Mouse (Mus musculus): Measurements from ENCODE around the gene Got2. TPM values are rescaled to one million over a fixed set of nuclear protein-coding genes. Genes with fewer than 3 reads are reported as not detected.
A peak's percentile ranks its signal among the peaks of the same experiment; 100 is the strongest.

Got2 gene
- total RNA-seq (2014; fragmentation: Nextera tagmentation) (209 and 215 TPM in 2 replicates), total RNA-seq (2017) (106 and 141 TPM in 2 replicates)

- peak; percentile 94 for ATAC-seq (replicated peaks; ENCODE audit: low FRiP score, low TSS enrichment, poor library complexity, severe bottlenecking)
Measured at GRCm38 (mm10) chr8:95888285-95889136, at the start of gene Got2. Got2 (minus strand) TSS chr8:95888547.

- no peak for ATAC-seq (replicated peaks; ENCODE audit: low FRiP score, low TSS enrichment, poor library complexity, severe bottlenecking)
Measured at GRCm38 (mm10) chr8:95932841-95933240, 44.5 kb upstream of the Got2 start.

- no peak for ATAC-seq (replicated peaks; ENCODE audit: low FRiP score, low TSS enrichment, poor library complexity, severe bottlenecking)
Measured at GRCm38 (mm10) chr8:95929821-95930220, 41.5 kb upstream of the Got2 start.

GRCm38 (mm10) chr8:95916106-95916505, 27.8 kb upstream of the Got2 start:
- ATAC-seq (replicated peaks; ENCODE audit: low FRiP score, low TSS enrichment, poor library complexity, severe bottlenecking), result peak; percentile 100

GRCm38 (mm10) chr8:95914905-95915643, 26.7 kb upstream of the Got2 start:
- peak; percentile 83 for ATAC-seq (replicated peaks; ENCODE audit: low FRiP score, low TSS enrichment, poor library complexity, severe bottlenecking)

GRCm38 (mm10) chr8:95911240-95911639, 22.9 kb upstream of the Got2 start:
- ATAC-seq (replicated peaks; ENCODE audit: low FRiP score, low TSS enrichment, poor library complexity, severe bottlenecking), result no peak

- ATAC-seq (replicated peaks; ENCODE audit: low FRiP score, low TSS enrichment, poor library complexity, severe bottlenecking), result no peak
Measured at GRCm38 (mm10) chr8:95907885-95908284, 19.5 kb upstream of the Got2 start.

- ATAC-seq (replicated peaks; ENCODE audit: low FRiP score, low TSS enrichment, poor library complexity, severe bottlenecking), result no peak
Measured at GRCm38 (mm10) chr8:95906738-95907137, 18.4 kb upstream of the Got2 start.

GRCm38 (mm10) chr8:95901864-95902263, 13.5 kb upstream of the Got2 start:
- ATAC-seq (replicated peaks; ENCODE audit: low FRiP score, low TSS enrichment, poor library complexity, severe bottlenecking), result peak; percentile 37; the same call in 1 of the 2 replicates

- no peak for ATAC-seq (replicated peaks; ENCODE audit: low FRiP score, low TSS enrichment, poor library complexity, severe bottlenecking)
Measured at GRCm38 (mm10) chr8:95893701-95894100, 5.4 kb upstream of the Got2 start.

- ATAC-seq (replicated peaks; ENCODE audit: low FRiP score, low TSS enrichment, poor library complexity, severe bottlenecking), result peak; percentile 91
Measured at GRCm38 (mm10) chr8:95887578-95888284, 616 bp downstream of the Got2 start.

- ATAC-seq (replicated peaks; ENCODE audit: low FRiP score, low TSS enrichment, poor library complexity, severe bottlenecking), result no peak
Measured at GRCm38 (mm10) chr8:95886647-95887577, 1.4 kb downstream of the Got2 start.

GRCm38 (mm10) chr8:95885966-95886365, 2.4 kb downstream of the Got2 start:
- no peak for ATAC-seq (replicated peaks; ENCODE audit: low FRiP score, low TSS enrichment, poor library complexity, severe bottlenecking)

GRCm38 (mm10) chr8:95885271-95885841, 3.0 kb downstream of the Got2 start:
- ATAC-seq (replicated peaks; ENCODE audit: low FRiP score, low TSS enrichment, poor library complexity, severe bottlenecking), result no peak

- ATAC-seq (replicated peaks; ENCODE audit: low FRiP score, low TSS enrichment, poor library complexity, severe bottlenecking), result no peak
Measured at GRCm38 (mm10) chr8:95884491-95884890, 3.9 kb downstream of the Got2 start.

GRCm38 (mm10) chr8:95882191-95882590, 6.2 kb downstream of the Got2 start:
- ATAC-seq (replicated peaks; ENCODE audit: low FRiP score, low TSS enrichment, poor library complexity, severe bottlenecking), result no peak

- no peak for ATAC-seq (replicated peaks; ENCODE audit: low FRiP score, low TSS enrichment, poor library complexity, severe bottlenecking)
Measured at GRCm38 (mm10) chr8:95881576-95881975, 6.8 kb downstream of the Got2 start.

- no peak for ATAC-seq (replicated peaks; ENCODE audit: low FRiP score, low TSS enrichment, poor library complexity, severe bottlenecking)
Measured at GRCm38 (mm10) chr8:95879823-95880222, 8.5 kb downstream of the Got2 start.
